Mouse (Mus musculus) bone marrow macrophage, adult 2 months (primary cell): ENCODE data around the gene Rbm42.

ENCODE experiments used
- CTCF ChIP-seq: IDR thresholded peaks from 2 replicates; pipeline ENCODE4 v1.5.1; 2012; ENCODE audit warnings: low read depth, mild to moderate bottlenecking, low read length, moderate library complexity
- POLR2A ChIP-seq: IDR thresholded peaks from 2 replicates; pipeline ENCODE4 v1.6.1; 2012; ENCODE audit warnings: mild to moderate bottlenecking, low read depth, low read length, borderline replicate concordance

GRCm38 (mm10) chr7:30683425-30683824 is 33.3 kb upstream of the Rbm42 start:
- TF ChIP-seq CTCF (no peak), POLR2A (no peak)
